Mouse (Mus musculus) large intestine, adult 2 months (tissue): Measurements from ENCODE around the gene Rtn4rl2. TPM values are rescaled to one million over a fixed set of nuclear protein-coding genes. Genes with fewer than 3 reads are reported as not detected.

Source experiments
- DNase-seq: peaks from one replicate; pipeline ENCODE4 v3.0.0-alpha.2; 2012; ENCODE audit warnings: low read depth, low spot score
- WGBS: fragments of 180-500 bp; shearing (Covaris S2); methylation state at CpG from one replicate; pipeline ENCODE4 v1.1.7; 2018; 5-methylcytosine and 5-hydroxymethylcytosine counted together
- polyA plus RNA-seq: library from polyadenylated mRNA; depleted of rRNA; stranded (reverse); fragments of >200 nt; gene quantifications from 2 replicates; pipeline ENCODE4 v1.2.3, GENCODE M21; 2012

Gene Rtn4rl2
- polyA plus RNA-seq, 1 experiment = 1.7 TPM

DNA sequence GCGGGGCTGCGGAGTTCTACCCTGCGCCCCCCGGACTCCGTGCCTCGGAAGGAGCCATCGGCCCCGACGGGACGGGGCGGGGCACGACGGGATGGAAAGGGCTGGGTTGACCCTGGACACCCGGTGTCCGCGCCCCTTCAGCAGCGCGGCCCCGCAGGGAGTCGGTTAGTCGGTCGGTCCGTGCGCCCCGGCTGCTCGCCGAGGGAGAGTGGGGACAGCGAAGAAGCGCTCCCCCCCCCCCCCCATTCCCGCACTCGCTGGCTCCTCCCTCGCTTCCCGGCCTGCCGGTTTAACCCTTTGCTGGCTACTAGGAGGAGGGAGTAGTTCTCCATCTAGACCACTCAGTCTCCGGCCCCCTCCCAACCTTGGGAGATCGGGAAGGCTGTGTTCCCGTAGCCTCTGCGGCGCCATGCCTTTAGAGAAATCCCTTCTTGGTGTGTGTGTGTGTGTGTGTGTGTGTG is 341 bp upstream of the Rtn4rl2 start:
- no peak for DNase-seq
- WGBS = under 1% methylated on average over 37 of the region's 39 CpGs

DNA sequence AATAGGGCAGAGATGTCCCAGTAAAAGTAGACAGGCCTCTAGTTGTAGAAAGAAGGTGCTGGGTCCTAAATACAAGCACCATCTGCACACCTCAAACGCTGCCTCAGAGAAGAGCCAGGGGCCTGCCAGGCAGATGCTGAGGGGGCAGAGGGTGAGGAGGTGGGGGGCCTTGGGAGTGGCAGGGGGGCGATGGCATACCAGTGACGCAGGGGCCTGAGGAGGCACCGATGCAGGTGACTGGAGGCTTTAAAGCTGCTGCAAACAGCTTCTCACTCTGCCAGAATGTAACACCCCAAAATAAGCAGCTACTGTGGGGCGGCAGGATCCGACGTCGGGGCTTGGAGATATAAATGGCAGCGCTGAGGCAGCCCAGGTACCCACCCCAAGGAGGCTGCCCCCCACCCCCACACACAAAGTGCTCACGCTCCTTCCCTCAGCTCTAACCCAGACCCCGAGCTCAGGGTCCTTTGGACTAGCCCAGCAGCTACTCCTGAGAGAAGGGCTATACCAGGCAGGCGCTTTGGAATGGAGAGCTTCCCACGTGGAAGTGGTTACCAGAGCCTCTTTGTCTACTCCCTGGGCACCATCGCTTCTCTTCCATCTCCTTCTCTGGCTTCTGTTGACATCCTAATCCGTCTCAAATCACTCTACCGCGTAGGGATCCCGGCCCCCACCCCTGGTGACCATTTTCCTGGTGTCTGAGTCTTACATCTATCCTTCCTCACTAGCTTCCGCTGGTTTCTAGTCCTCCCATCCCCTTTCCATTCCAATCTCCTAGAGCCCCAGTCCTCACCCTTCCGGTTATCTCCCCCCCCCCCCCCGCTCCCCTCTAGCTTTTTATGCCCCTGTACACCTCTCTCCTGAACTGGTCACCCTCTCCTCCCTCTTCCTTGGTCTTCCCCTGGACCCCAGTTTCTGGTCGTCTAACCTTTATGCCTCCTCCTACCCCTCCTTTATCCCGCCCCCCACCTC is 1.1 kb downstream of the Rtn4rl2 start:
- no peak for DNase-seq
- WGBS = 26% methylated on average over 23 of the region's 23 CpGs

DNA sequence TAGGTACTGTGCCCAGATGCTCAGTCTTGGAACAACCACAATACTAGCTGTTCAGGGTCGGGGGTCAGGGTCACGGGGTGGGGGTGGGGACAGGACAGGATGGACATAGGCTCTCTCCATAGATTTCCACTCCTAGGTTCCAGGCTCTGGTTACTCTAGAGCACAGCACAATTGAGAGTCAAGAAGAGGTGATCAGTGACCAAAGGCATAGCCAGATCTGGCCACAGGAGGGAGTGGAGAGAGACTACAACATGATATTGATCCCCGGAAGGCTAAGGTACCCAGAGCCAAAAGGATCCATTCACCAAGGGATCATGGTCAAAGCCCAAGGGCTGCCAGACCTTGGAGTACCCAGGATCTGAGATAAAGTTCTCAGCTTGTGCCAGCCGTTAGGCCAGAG is 1.9 kb downstream of the Rtn4rl2 start:
- DNase-seq = no peak
- 50% methylated on average over 4 of the region's 4 CpGs for WGBS

DNA sequence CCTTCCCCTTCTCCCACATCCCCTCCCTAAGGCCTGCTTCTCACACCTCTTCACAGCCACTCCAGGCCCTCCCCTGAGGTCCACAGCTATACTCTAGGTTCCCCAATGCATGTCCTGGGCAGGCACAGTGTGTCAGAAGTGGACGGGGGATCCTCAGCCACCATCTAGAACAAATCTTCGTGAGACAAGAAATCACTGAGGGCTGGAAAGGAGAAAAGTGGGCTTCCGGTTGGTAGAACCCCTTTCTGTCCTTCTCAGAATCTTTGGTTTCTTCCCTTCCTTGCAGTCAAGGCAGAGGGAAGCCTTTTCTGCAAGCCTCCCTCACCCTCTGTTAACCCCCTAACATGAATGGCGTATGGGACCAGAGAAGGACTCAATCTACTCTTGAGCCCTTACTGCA is 2.6 kb downstream of the Rtn4rl2 start:
- DNase-seq = no peak
- WGBS = 88% methylated on average over 4 of the region's 4 CpGs

DNA sequence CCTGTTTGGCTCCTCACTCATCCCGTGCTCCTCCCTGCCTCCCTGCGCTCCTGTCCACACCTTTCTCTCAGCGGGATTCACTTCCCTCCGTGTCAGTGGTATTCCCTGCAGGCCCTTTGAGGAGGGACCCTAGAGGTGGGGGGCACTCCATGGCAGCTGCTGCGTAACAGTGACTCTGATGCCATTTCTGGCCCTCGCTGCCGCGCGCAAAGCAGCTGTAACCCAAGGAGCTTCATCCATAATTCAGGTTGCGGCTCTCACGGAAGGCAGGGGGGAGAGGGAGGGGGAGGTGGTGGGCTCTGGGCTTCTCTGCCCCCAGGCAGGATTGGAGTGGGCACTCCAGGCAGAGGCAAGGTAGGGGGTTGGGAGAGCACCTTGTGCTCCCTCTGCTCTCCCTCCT is 3.0 kb downstream of the Rtn4rl2 start:
- WGBS = 33% methylated on average over 11 of the region's 11 CpGs

DNA sequence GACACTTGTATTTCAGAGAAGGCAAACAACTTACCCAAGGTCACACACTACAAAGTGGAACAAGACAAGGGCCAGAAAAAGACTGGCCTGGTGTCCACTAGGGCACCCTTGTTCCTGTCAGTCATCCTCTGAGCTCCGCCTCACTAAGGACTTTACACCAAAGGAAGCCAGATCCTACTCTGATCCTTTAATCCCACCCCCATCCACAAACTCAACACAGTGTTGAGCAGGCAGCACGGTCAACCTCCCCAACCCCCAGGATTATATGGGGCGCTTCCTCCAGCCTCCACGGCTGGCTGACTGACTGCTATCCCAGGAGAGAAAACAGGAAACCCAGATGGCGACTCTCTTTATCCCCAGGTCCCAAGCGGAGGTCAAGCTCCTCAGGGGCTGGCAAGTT is 3.4 kb downstream of the Rtn4rl2 start:
- 16% methylated on average over 6 of the region's 6 CpGs for WGBS
- no peak for DNase-seq

More for the DNA sequence above, 3.0 kb downstream of the Rtn4rl2 start:
- DNase-seq = no peak

DNA sequence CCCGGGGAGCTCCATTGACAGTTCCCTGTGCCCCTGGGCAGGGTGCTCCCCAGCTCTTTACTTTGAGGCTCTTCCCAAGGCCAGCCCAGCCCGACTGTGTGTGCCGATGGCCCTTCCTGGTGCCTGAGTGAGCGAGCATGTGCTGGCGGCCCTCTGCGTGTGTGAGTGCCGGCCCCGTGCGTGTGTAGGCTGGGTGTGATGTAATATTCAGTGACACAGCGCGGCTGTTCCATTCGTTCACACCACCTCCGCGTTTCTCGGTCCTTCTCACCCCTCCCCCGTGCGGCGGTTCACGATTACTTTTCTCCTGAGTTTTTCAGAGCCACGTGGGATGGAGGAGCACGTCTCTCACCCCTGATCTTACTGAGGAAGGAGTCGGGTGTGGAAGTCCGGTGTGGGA is 3.9 kb downstream of the Rtn4rl2 start:
- no peak for DNase-seq
- 4% methylated on average over 23 of the region's 23 CpGs for WGBS

DNA sequence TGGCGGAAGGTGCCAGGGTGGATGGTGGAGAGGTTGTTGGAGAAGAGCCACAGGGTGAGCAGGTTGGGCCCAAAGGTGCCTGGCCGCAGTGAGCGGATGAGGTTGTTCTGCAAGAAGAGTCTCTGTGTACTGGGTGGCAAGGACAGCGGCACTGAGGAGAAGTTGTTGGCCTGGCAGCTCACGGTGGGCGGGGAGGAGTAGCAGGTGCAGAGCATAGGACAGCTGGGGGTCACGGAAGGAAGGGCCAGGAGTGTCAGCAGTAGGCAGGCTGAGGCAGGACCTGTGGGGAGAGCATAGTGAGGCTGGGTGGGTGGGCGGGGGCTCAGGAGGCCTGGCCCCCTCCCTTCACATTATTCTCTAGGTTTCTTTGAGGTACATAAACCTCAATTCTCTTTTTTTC is 5.9 kb downstream of the Rtn4rl2 start:
- no peak for DNase-seq
- WGBS = 64% methylated on average over 8 of the region's 8 CpGs

DNA sequence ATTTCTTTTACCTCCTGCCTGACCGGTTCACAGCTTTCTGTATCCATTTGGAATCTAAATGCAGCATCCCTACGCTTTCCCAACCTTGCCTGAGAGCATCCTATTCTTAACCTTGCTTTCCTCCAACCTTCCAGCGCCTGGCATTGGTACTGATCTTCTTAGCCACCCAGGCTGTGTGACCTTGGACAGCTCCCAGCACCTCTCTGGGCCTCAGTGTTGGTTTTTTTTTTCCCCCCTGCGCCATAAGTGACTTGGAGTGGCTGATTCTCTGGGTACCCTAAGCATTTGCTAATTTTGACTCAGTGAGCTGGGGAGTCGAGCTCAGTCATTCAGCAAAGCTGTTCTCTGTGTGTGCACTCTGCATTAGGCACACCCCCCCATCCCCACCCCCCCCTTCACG is 10.7 kb downstream of the Rtn4rl2 start:
- DNase-seq = no peak
- WGBS = 33% methylated on average over 6 of the region's 6 CpGs

DNA sequence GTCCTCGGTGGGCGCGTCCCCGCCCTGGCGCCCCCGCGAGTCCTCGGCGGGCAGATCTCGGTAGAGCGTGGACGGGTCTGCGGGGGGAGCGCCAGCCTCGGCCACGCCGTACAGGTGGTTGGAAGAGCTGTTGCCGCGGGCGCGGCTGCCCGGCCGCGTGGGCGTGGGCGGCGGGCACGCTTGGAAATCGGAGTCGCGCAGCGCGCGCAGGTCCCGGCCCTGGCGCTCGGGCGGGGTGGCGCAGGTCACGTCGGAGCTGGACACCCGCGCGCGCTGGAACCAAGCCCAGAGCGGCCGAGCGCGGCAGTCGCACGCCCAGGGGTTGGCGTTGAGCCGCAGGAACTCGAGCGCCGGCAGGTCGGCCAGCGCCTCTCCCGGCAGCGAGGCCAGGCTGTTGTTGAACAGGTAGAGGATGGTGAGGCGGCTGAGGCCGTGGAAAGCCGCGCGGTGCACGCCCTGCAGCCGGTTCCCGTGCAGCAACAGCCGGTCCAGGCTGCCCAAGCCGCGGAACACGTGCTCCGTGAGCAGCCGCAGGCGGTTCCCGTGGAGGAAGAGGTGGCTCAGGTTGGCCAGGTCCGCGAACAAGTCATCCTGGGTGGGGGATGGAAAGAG is 14.3 kb downstream of the Rtn4rl2 start:
- 1% methylated on average over 78 of the region's 78 CpGs for WGBS
- no peak for DNase-seq

DNA sequence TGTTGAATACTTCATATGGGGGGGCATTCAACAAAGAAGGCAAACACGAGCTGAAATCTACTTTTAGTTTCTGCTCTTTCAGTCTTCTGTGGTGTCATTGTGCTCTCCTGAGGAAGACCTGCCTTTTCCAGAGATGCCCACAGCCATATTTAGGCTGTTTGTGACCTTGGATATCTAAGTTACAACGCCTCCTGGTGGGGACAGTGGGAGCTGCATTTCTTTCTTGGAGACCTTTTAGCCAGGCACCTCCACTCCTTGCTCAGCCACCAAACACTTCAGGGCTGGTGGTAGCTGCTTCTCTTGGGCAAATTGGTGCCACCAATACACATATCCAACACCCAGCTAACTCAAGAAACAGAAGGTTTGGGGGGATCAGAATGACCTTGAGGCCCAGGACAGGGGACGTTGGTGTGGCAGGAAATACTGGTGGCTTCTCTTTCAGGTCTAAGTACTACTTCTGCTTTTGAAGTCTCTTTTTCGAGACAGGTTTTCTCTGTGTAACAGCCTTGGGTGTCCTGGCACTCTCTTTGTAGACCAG is 15.8 kb downstream of the Rtn4rl2 start:
- DNase-seq = no peak
- 56% methylated on average over 4 of the region's 4 CpGs for WGBS

DNA sequence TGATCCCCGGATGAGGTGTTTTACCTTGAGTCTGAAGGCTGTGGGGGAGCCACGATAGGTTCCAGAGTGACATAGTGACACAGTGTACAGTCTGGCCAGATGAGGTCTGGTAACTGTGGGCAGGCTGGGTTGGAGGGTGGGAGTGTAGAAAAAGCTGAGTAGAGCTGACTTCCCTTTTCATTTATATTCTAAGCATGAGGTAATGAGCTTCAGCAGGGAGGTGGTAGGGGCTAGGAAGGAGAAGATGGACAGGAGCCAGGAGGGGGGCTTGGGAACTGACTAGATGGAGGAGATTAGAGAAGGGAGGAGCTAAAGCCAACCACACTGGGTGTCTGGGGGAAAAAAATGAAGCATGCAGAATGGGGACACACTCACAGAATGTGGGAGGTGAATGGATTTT is 17.5 kb downstream of the Rtn4rl2 start:
- WGBS = 53% methylated on average over 2 of the region's 2 CpGs
- DNase-seq = no peak

DNA sequence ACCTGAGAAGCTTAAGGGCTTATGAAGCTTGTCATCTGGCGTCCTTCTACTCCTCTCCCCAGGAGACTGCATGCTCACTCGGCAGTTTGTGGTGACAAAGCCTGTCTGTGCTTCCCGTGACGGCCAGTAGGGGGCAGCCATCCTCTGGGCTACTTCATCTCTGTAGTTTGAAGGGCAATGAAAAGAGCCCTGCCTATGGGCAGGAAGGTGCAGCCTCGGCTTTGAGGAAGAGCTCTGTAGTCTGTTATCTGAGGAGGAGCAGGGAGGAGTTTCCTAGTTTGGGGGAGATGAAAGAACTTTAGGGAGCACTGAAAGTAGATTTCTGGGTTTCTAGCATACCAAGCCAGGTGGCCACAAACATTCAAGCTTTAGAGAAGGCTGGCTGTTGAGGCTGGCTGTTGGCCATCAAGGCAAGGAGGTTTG is 18.0 kb downstream of the Rtn4rl2 start:
- 8% methylated on average over 5 of the region's 5 CpGs for WGBS
- DNase-seq = no peak

DNA sequence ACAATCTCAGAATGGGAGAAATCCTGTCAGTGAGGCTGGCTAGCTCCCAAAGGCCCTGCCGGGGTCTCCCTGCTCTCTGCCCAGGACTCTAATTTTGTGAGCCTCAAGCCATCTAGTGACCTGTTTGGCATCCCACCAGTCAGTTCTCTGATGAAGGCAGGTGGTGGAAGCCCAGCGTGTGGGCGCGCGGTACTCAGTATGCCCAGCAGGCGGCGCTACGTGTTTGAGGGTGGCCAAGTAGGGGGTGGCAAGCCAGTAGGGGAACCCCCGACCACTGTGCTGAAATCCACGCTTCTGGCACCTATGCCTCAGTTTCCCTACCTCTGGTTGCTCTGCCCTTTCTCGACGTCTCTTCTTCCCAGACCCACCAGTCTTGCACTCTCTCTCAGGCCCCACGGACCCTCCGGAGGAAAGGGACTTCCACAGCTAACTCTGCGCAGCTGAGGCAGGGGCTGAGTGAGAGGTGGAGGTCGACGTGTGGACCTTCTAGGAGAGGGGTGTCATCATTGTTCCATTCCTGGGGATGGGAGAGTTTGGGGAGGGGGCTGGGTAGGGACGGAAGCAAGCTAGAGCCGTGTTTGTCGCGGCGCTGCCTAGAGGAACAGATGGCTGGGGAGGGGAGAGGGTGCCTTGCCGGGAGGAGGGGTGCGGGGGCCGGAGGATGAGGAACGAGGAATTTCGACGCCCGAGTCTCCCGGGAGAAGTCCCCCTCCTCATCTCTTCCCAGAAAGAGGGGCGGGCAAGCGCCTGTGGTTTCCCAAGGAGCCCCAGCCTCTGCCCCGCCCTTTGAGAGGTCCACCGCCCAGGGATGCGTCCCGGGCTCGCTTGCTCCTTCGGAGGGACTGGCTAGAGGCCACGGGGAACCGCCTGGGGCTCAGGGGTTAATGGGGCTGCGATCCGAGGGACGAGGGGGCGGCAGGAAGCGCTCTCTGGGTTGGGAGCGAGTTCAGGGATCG is 20.6 kb downstream of the Rtn4rl2 start:
- WGBS = 4% methylated on average over 44 of the region's 47 CpGs
- DNase-seq = no peak

DNA sequence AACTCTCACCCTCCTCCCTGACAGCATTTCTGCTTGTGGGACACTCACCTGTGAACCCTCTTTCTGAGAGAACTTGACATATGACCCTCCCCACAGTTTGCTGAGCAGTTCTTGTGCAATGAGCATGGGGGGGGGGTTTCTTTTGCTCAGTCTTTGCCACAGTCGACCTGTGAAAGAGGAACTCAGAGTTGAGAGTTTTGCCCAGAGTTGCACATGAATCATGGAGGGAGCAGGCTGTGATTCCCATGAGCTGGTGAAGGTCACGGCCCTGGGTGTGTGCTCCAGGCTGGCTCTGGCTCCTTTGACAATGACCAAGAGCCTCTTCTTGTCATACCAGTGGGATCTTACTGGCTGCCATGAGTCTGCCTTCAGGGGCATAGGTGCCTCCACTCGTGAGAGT is 24.3 kb downstream of the Rtn4rl2 start:
- 70% methylated on average over 3 of the region's 3 CpGs for WGBS
- no peak for DNase-seq

DNA sequence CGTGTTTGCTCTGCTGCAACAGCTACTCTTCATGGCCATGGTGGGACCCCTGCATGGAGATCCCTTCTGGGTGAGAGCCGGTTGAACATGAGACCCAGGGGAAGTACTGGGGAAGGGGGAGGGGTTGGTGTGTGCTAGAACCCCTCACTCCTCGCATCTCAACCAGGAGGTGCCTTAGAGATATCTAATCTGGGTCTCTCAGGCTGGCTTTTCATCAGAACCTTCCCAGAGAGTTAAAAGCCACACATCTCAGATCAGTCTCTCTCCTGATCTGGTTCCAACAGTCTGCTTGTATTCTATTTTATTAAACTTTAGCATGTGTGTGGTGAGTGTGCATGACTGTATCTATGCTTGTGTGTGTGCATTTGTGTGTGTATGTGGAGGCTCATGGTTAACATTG is 25.1 kb downstream of the Rtn4rl2 start:
- no peak for DNase-seq
- 87% methylated on average over 3 of the region's 3 CpGs for WGBS

DNA sequence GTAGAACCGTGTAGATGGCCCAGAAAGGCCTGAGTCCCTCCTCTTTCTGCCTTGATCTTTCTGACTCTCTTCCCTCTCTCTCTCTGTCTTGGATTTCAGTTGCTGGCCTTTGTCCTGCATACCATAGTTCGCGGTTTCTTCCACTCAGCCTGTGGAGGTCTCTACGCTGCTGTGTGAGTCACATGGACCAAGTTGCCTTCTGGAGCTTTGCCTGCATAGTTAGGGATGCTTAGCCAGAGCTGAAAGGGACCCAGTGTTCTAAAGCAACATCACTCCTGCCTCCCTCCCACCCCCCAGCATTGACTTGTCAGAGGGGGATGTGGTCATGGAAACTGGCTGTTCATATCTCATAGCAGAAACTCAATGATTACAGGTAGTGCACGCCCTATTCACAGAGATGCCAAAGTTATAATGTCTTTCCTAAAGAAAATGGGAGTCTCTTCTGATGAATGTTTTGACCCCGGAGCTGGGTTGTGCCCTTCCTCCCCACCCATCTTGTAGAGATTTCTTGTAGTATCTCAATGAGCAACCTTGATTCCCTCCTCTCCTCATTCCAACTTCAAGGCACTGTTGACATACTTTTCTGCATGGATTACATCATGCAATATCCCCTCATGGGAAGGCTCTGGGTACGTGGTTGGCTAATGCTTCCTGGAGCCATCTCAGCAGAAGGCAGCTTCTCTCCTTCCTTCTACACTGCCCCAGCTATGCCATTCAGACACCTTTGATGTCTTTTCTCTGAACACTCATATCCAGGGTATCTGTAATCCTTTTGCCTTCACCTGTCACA is 26.3 kb downstream of the Rtn4rl2 start:
- no peak for DNase-seq
- WGBS = 73% methylated on average over 7 of the region's 7 CpGs

DNA sequence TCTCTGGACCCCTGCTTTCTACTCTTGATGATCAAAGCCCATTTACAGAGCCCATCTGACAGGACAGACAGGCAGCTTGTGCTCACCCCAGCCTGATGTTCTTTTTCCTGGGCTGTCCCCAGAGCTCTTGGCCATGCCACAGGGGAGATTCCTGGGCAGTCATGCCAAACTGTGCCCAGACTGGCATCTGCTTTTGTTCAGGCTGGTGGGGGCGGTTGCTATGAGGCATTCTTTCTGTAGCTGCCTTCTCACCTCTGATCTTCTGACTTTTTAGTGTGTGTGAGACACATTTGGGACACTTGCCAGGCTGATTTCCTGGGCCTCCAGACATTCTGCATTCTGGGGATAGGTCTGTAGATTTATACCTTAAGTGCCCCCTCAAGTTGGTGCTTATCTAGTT is 28.0 kb downstream of the Rtn4rl2 start:
- WGBS = 95% methylated on average over 1 of the region's 1 CpGs
- no peak for DNase-seq

DNA sequence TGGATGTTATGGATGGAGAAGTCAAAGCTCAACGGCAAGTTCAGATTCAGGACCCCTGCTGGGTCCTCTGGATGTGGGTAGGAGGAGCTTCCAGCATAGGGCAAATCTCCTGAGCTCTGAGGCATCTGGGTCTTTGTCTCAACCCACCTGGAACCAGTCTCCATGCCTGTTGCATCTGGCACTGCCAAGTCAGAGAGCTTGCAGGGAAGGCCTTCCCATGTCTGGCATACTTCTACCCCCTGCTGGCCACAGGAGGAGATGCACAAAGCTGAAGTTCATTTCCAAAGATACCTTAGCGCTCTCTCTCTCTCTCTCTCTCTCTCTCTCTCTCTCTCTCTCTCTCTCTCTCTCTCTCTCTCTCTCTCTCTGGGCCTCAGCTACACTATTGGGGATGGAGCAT is 30.8 kb downstream of the Rtn4rl2 start:
- DNase-seq = no peak
- WGBS = 57% methylated on average over 2 of the region's 2 CpGs
